Mouse (Mus musculus) forebrain, embryonic 15.5 days (tissue): ENCODE results near the gene Gpnmb. TPM values are rescaled to one million over a fixed set of nuclear protein-coding genes. Genes with fewer than 3 reads are reported as not detected.

Source experiments
- ATAC-seq: fragments of 200-750 bp; cut with Nextera tagmentation; replicated peaks from 2 replicates; pipeline ENCODE4 v1.8.0; 2017; ENCODE audit warnings: mild to moderate bottlenecking, moderate TSS enrichment, moderate library complexity
- H3K27ac ChIP-seq: fragments of 300-500 bp; sonication (generic); replicated peaks from 2 replicates; pipeline ENCODE4 v1.5.1; 2015; ENCODE audit warnings: mild to moderate bottlenecking, inconsistent platforms
- H3K27me3 ChIP-seq: fragments of 300-500 bp; sonication (generic); 2 replicates; pipeline ENCODE4 v1.6.1; 2015; ENCODE audit warnings: inconsistent platforms
- H3K36me3 ChIP-seq: fragments of 300-500 bp; sonication (generic); 2 replicates; pipeline ENCODE4 v1.6.1; 2015; ENCODE audit warnings: mild to moderate bottlenecking, inconsistent platforms
- H3K4me1 ChIP-seq: fragments of 300-500 bp; sonication (generic); 2 replicates; pipeline ENCODE4 v1.6.1; 2015; ENCODE audit warnings: inconsistent platforms
- H3K4me2 ChIP-seq: fragments of 300-500 bp; sonication (generic); replicated peaks from 2 replicates; pipeline ENCODE4 v1.6.1; 2015; ENCODE audit warnings: mild to moderate bottlenecking, inconsistent platforms
- H3K4me3 ChIP-seq: fragments of 300-500 bp; sonication (generic); 2 replicates; pipeline ENCODE4 v1.5.1; 2015; ENCODE audit warnings: mild to moderate bottlenecking, inconsistent platforms
- H3K9ac ChIP-seq: fragments of 300-500 bp; sonication (generic); replicated peaks from 2 replicates; pipeline ENCODE4 v1.6.1; 2015; ENCODE audit warnings: mild to moderate bottlenecking, inconsistent platforms
- H3K9me3 ChIP-seq: fragments of 300-500 bp; sonication (generic); 2 replicates; pipeline ENCODE4 v1.6.1; 2016; ENCODE audit warnings: inconsistent platforms
- WGBS: fragments of 180-500 bp; shearing (Covaris S2); methylation state at CpG from one replicate; pipeline ENCODE4 v1.1.7; 2015; ENCODE audit warnings: mixed read lengths; 5-methylcytosine and 5-hydroxymethylcytosine counted together
- polyA plus RNA-seq: library from polyadenylated mRNA; unstranded; fragments of >200 nt; fragmentation: Nextera tagmentation; extraction: Ambion mirVana; gene quantifications from 2 replicates; pipeline ENCODE4 v1.2.1, GENCODE M21; 2015

Gene Gpnmb
- polyA plus RNA-seq, 1 experiment from 2014 or later = 0.47 TPM

- H3K27me3 ChIP-seq = no peaks in the 10 kb centered on the region
- no peak for ATAC-seq
- no peak overlapping the region for H3K4me2 ChIP-seq
- peaks cover 4% of the 10 kb centered on the region; the same call in 1 of the 2 replicates for H3K4me1 ChIP-seq
- H3K36me3 ChIP-seq = no peaks in the 10 kb centered on the region
- no peak overlapping the region for H3K27ac ChIP-seq
- WGBS = 45% methylated on average over 3 of the region's 4 CpGs
- no peak overlapping the region for H3K4me3 ChIP-seq
- H3K9me3 ChIP-seq = no peaks in the 10 kb centered on the region
- no peak overlapping the region for H3K9ac ChIP-seq
Observed at GRCm38 (mm10) chr6:49068361-49068760, 32.0 kb downstream of the Gpnmb start.

GRCm38 (mm10) chr6:49073304-49074116, 37.2 kb downstream of the Gpnmb start, which contains the start of gene Malsu1:
Gene Malsu1 (plus strand): TSS chr6:49073795.
- Histone ChIP-seq H3K4me3 (peak within 1 kb of the TSS; percentile 95), H3K36me3 (no peaks in the 10 kb centered on the region), H3K27me3 (no peaks in the 10 kb centered on the region), H3K9ac (peak within 1 kb of the TSS; percentile 88), H3K4me2 (peak within 1 kb of the TSS; percentile 79), H3K9me3 (no peaks in the 10 kb centered on the region), H3K27ac (peak within 1 kb of the TSS; percentile 84), H3K4me1 (peaks cover 27% of the 10 kb centered on the region)
- WGBS = under 1% methylated on average over 49 of the region's 49 CpGs
- ATAC-seq = peak; percentile 99

- H3K27ac ChIP-seq = peak overlapping the region; percentile 84
- H3K4me3 ChIP-seq = peak overlapping the region; percentile 95
- peak; percentile 71 for ATAC-seq
- peak overlapping the region; percentile 88 for H3K9ac ChIP-seq
- WGBS = 2% methylated on average over 19 of the region's 19 CpGs
- H3K4me2 ChIP-seq = peak overlapping the region; percentile 79
- H3K27me3 ChIP-seq = no peaks in the 10 kb centered on the region
- no peaks in the 10 kb centered on the region for H3K36me3 ChIP-seq
- no peaks in the 10 kb centered on the region for H3K9me3 ChIP-seq
- H3K4me1 ChIP-seq = peaks cover 27% of the 10 kb centered on the region
Observed at GRCm38 (mm10) chr6:49074117-49074490, 37.8 kb downstream of the Gpnmb start.

- WGBS = 81% methylated on average over 2 of the region's 2 CpGs
- no peaks in the 10 kb centered on the region for H3K36me3 ChIP-seq
- no peak overlapping the region for H3K4me3 ChIP-seq
- H3K27me3 ChIP-seq = no peaks in the 10 kb centered on the region
- ATAC-seq = no peak
- no peaks in the 10 kb centered on the region for H3K9me3 ChIP-seq
- peaks cover 27% of the 10 kb centered on the region for H3K4me1 ChIP-seq
- no peak overlapping the region for H3K9ac ChIP-seq
- H3K27ac ChIP-seq = no peak overlapping the region
- no peak overlapping the region for H3K4me2 ChIP-seq
Observed at GRCm38 (mm10) chr6:49077894-49078293, 41.5 kb downstream of the Gpnmb start.

- Histone ChIP-seq H3K9ac (no peak overlapping the region), H3K36me3 (peaks cover 8% of the 10 kb centered on the region), H3K27me3 (no peaks in the 10 kb centered on the region), H3K4me3 (no peak overlapping the region), H3K27ac (no peak overlapping the region), H3K4me1 (peaks cover 21% of the 10 kb centered on the region), H3K4me2 (no peak overlapping the region), H3K9me3 (no peaks in the 10 kb centered on the region)
- ATAC-seq = no peak
- WGBS = 91% methylated on average over 1 of the region's 1 CpGs
Observed at GRCm38 (mm10) chr6:49079313-49079712, 43.0 kb downstream of the Gpnmb start.

- Histone ChIP-seq H3K36me3 (peaks cover 39% of the 10 kb centered on the region), H3K4me1 (no peaks in the 10 kb centered on the region), H3K27ac (no peak overlapping the region), H3K9me3 (no peaks in the 10 kb centered on the region), H3K4me3 (no peak overlapping the region), H3K27me3 (no peaks in the 10 kb centered on the region), H3K4me2 (no peak overlapping the region), H3K9ac (no peak overlapping the region)
- 92% methylated on average over 4 of the region's 4 CpGs for WGBS
- ATAC-seq = no peak
Observed at GRCm38 (mm10) chr6:49083008-49083407, 46.7 kb downstream of the Gpnmb start.

- no peaks in the 10 kb centered on the region for H3K9me3 ChIP-seq
- peaks cover 42% of the 10 kb centered on the region for H3K36me3 ChIP-seq
- no peak overlapping the region for H3K4me2 ChIP-seq
- no peaks in the 10 kb centered on the region for H3K27me3 ChIP-seq
- no peak overlapping the region for H3K4me3 ChIP-seq
- WGBS = 88% methylated on average over 10 of the region's 10 CpGs
- no peak for ATAC-seq
- H3K4me1 ChIP-seq = peaks cover 19% of the 10 kb centered on the region
- H3K27ac ChIP-seq = no peak overlapping the region
- no peak overlapping the region for H3K9ac ChIP-seq
Observed at GRCm38 (mm10) chr6:49094968-49095367, 58.6 kb downstream of the Gpnmb start.

- Histone ChIP-seq H3K9me3 (no peaks in the 10 kb centered on the region), H3K4me3 (no peak overlapping the region), H3K9ac (no peak overlapping the region), H3K36me3 (peaks cover 29% of the 10 kb centered on the region), H3K4me1 (peaks cover 19% of the 10 kb centered on the region), H3K4me2 (no peak overlapping the region), H3K27ac (peak overlapping the region; percentile 26; the same call in 1 of the 2 replicates), H3K27me3 (no peaks in the 10 kb centered on the region)
- 76% methylated on average over 7 of the region's 7 CpGs for WGBS
- ATAC-seq = no peak
Observed at GRCm38 (mm10) chr6:49096421-49096820, 60.1 kb downstream of the Gpnmb start.

GRCm38 (mm10) chr6:49096933-49097461, 60.7 kb downstream of the Gpnmb start:
- Histone ChIP-seq H3K9ac (0 out of 2 replicates have a peak overlapping the region, but pooled peaks have one; percentile 3), H3K4me2 (no peak overlapping the region), H3K27ac (peak overlapping the region; percentile 26; the same call in 1 of the 2 replicates), H3K4me3 (no peak overlapping the region), H3K9me3 (no peaks in the 10 kb centered on the region), H3K36me3 (peaks cover 24% of the 10 kb centered on the region), H3K27me3 (no peaks in the 10 kb centered on the region), H3K4me1 (peaks cover 19% of the 10 kb centered on the region)
- 25% methylated on average over 13 of the region's 13 CpGs for WGBS
- peak; percentile 68 for ATAC-seq

- Histone ChIP-seq H3K27ac (no peak overlapping the region), H3K27me3 (no peaks in the 10 kb centered on the region), H3K9me3 (no peaks in the 10 kb centered on the region), H3K36me3 (peaks cover 19% of the 10 kb centered on the region), H3K9ac (0 out of 2 replicates have a peak overlapping the region, but pooled peaks have one; percentile 3), H3K4me2 (no peak overlapping the region), H3K4me1 (peaks cover 19% of the 10 kb centered on the region), H3K4me3 (no peak overlapping the region)
- ATAC-seq = 0 out of 2 replicates have a peak, but pooled peaks have one; percentile 12
- 45% methylated on average over 5 of the region's 5 CpGs for WGBS
Observed at GRCm38 (mm10) chr6:49097596-49098110, 61.3 kb downstream of the Gpnmb start.

- no peak overlapping the region for H3K27ac ChIP-seq
- peaks cover 19% of the 10 kb centered on the region for H3K4me1 ChIP-seq
- WGBS = 88% methylated on average over 1 of the region's 1 CpGs
- peaks cover 9% of the 10 kb centered on the region for H3K36me3 ChIP-seq
- H3K27me3 ChIP-seq = no peaks in the 10 kb centered on the region
- no peaks in the 10 kb centered on the region for H3K9me3 ChIP-seq
- no peak overlapping the region for H3K9ac ChIP-seq
- H3K4me2 ChIP-seq = no peak overlapping the region
- ATAC-seq = no peak
- no peak overlapping the region for H3K4me3 ChIP-seq
Observed at GRCm38 (mm10) chr6:49099086-49099485, 62.7 kb downstream of the Gpnmb start.

- no peak overlapping the region for H3K4me3 ChIP-seq
- peaks cover 32% of the 10 kb centered on the region; the same call in 1 of the 2 replicates for H3K36me3 ChIP-seq
- 86% methylated on average over 15 of the region's 15 CpGs for WGBS
- no peak overlapping the region for H3K9ac ChIP-seq
- no peak overlapping the region for H3K4me2 ChIP-seq
- H3K4me1 ChIP-seq = no peaks in the 10 kb centered on the region
- no peak for ATAC-seq
- H3K27me3 ChIP-seq = no peaks in the 10 kb centered on the region
- no peak overlapping the region for H3K27ac ChIP-seq
- H3K9me3 ChIP-seq = no peaks in the 10 kb centered on the region
Observed at GRCm38 (mm10) chr6:49106746-49107500, 70.6 kb downstream of the Gpnmb start.
